Mouse (Mus musculus): ENCODE data around the gene Chd2.

- no peak for TF ChIP-seq GATA1 (IDR thresholded peaks at IDR 0.05; ENCODE audit: borderline replicate concordance, low read length)
- no peak for TF ChIP-seq CTCF (IDR thresholded peaks at IDR 0.05; ENCODE audit: low read depth, low read length)
Measured at GRCm38 (mm10) chr7:73579072-73579731, 37.6 kb upstream of the Chd2 start.

Data from G1E (cell line).